Mouse (Mus musculus) liver, adult 2 months (tissue): Measurements from ENCODE around the gene Rab25. TPM values are rescaled to one million over a fixed set of nuclear protein-coding genes. Genes with fewer than 3 reads are reported as not detected.

Experiments
- DNase-seq: peaks from one replicate; pipeline ENCODE4 v3.0.0-alpha.2; 2011; ENCODE audit warnings: low read depth, low spot score; ENCODE audit errors: extremely low read depth
- H3K27ac ChIP-seq: fragments of 200-500 bp; replicated peaks from 2 replicates; pipeline ENCODE4 v1.5.1; 2012; ENCODE audit warnings: low read depth, mild to moderate bottlenecking, control low read depth, inconsistent platforms, low read length; ENCODE audit not compliant: insufficient read depth
- H3K27me3 ChIP-seq: fragments of 200-500 bp; 2 replicates; pipeline ENCODE4 v1.6.1; 2012; ENCODE audit warnings: mild to moderate bottlenecking, moderate library complexity, low read length, inconsistent platforms; ENCODE audit not compliant: control insufficient read depth, insufficient read depth
- H3K36me3 ChIP-seq: fragments of 200-500 bp; 2 replicates; pipeline ENCODE4 v1.6.1; 2012; ENCODE audit warnings: low read length, inconsistent platforms; ENCODE audit not compliant: control insufficient read depth, insufficient read depth
- H3K4me1 ChIP-seq: fragments of 200-500 bp; 2 replicates; pipeline ENCODE4 v1.6.1; 2011; ENCODE audit warnings: low read length; ENCODE audit not compliant: control insufficient read depth, insufficient read depth
- H3K4me3 ChIP-seq: fragments of 200-500 bp; 2 replicates; pipeline ENCODE4 v1.5.1; 2011; ENCODE audit warnings: low read depth, mild to moderate bottlenecking, control low read depth, low read length, moderate library complexity; ENCODE audit not compliant: insufficient read depth
- H3K79me2 ChIP-seq: fragments of 200-500 bp; 2 replicates; pipeline ENCODE4 v1.6.1; 2012; ENCODE audit warnings: inconsistent platforms, mild to moderate bottlenecking, low read length, moderate library complexity; ENCODE audit not compliant: control insufficient read depth, insufficient read depth
- H3K9ac ChIP-seq: fragments of 200-500 bp; 2 replicates; pipeline ENCODE4 v1.6.1; 2012; ENCODE audit warnings: low read depth, mild to moderate bottlenecking, control low read depth, inconsistent platforms, low read length
- CTCF ChIP-seq: fragments of 200-500 bp; IDR thresholded peaks from 2 replicates; pipeline ENCODE4 v1.5.1; 2011; ENCODE audit warnings: low read depth, low read length, control low read depth
- POLR2A ChIP-seq: fragments of 200-500 bp; IDR thresholded peaks from 2 replicates; pipeline ENCODE4 v1.6.1; 2011; ENCODE audit warnings: low read length, control low read depth; ENCODE audit not compliant: insufficient read depth; ENCODE audit errors: extremely low read depth
- WGBS: fragments of 180-500 bp; shearing (Covaris S2); methylation state at CpG from one replicate; pipeline ENCODE4 v1.1.7; 2018; 5-methylcytosine and 5-hydroxymethylcytosine counted together
- polyA plus RNA-seq: library from polyadenylated mRNA; depleted of rRNA; stranded (reverse); fragments of >200 nt; gene quantifications from 2 replicates; pipeline ENCODE4 v1.2.3, GENCODE M21; 2012
- total RNA-seq: library from RNA; depleted of rRNA; stranded (reverse); fragments of >200 nt; gene quantifications from 2 replicates; pipeline ENCODE4 v1.2.3, GENCODE M21; 2014

Rab25 gene
- total and polyA plus RNA-seq, 2 experiments: 0.18 to 0.32 TPM

DNA sequence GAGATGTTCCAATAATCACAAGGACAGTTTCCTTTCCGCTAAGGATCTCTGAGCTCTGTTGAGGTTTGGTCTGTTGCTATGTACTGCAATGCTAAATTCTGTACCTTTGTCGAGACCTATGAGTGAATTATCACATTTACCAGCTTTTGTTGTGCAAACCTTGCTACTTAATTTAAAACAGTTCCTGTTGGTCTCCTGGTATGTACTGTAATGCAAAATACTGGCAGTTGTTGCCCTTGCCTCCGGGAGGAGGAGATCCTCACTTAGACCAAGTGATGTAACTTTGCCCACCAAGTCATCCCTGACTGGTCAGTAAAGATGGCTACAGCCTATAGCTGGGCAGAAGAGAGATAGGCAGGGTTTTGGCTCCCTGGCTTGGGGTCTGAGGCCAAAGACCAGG is 27.4 kb upstream of the Rab25 start, which contains the start of gene Ssr2:
Ssr2 (plus strand) TSS at position 337 of the 400 bp plus-strand sequence.
- 92% methylated on average over 3 of the region's 3 CpGs for WGBS
- no peak within 1 kb of the TSS for H3K27ac ChIP-seq
- H3K27me3 ChIP-seq: no peaks in the 10 kb centered on the region
- no peak for DNase-seq
- H3K79me2 ChIP-seq: no peaks in the 10 kb centered on the region
- no peaks in the 10 kb centered on the region for H3K4me1 ChIP-seq
- TF ChIP-seq CTCF (no peak), POLR2A (no peak)
- H3K4me3 ChIP-seq: no peak within 1 kb of the TSS
- H3K36me3 ChIP-seq: no peaks in the 10 kb centered on the region
- no peak within 1 kb of the TSS for H3K9ac ChIP-seq

- 90% methylated on average over 2 of the region's 2 CpGs for WGBS
- H3K4me1 ChIP-seq: peaks cover 4% of the 10 kb centered on the region
- TF ChIP-seq CTCF (no peak), POLR2A (no peak)
- H3K36me3 ChIP-seq: no peaks in the 10 kb centered on the region
- no peaks in the 10 kb centered on the region for H3K27me3 ChIP-seq
- no peak overlapping the region for H3K4me3 ChIP-seq
- H3K79me2 ChIP-seq: no peaks in the 10 kb centered on the region
- no peak overlapping the region for H3K27ac ChIP-seq
- no peak for DNase-seq
- H3K9ac ChIP-seq: no peak overlapping the region
These were observed 25.7 kb upstream of the Rab25 start for GRCm38 (mm10) chr3:88573810-88574209.

DNA sequence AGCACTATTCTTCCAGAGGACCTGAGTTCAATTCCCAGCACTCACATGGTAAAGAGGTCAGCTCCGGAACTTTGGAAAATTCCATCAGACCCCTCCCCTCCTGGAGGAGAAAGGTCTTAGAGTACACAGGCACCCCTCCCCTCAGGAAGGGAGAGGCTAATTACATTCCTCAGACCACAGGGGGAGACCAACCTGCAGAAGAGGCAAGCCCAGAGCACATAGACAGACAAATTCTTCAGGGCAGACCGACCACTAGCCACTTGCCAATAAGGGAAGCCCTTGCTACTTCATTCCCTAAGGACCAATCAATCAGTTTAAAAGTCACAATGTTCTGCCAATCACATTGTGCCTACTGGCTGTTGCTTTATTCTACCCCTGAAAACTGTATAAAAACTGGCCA is 24.7 kb upstream of the Rab25 start:
- 82% methylated on average over 2 of the region's 2 CpGs for WGBS

GRCm38 (mm10) chr3:88571856-88572255 is 23.8 kb upstream of the Rab25 start:
- H3K4me1 ChIP-seq: peaks cover 16% of the 10 kb centered on the region
- DNase-seq: no peak
- no peak overlapping the region for H3K9ac ChIP-seq
- TF ChIP-seq POLR2A: no peak
- TF ChIP-seq CTCF: no peak
- 94% methylated on average over 1 of the region's 1 CpGs for WGBS
- no peaks in the 10 kb centered on the region for H3K27me3 ChIP-seq
- no peaks in the 10 kb centered on the region for H3K36me3 ChIP-seq
- no peak overlapping the region for H3K4me3 ChIP-seq
- no peak overlapping the region for H3K27ac ChIP-seq
- H3K79me2 ChIP-seq: no peaks in the 10 kb centered on the region

More for the DNA sequence above, 24.7 kb upstream of the Rab25 start:
- Histone ChIP-seq H3K9ac (no peak overlapping the region), H3K27me3 (no peaks in the 10 kb centered on the region), H3K27ac (no peak overlapping the region), H3K4me3 (no peak overlapping the region), H3K36me3 (no peaks in the 10 kb centered on the region), H3K79me2 (no peaks in the 10 kb centered on the region), H3K4me1 (peaks cover 13% of the 10 kb centered on the region)
- TF ChIP-seq POLR2A (no peak), CTCF (no peak)
- DNase-seq: no peak

DNA sequence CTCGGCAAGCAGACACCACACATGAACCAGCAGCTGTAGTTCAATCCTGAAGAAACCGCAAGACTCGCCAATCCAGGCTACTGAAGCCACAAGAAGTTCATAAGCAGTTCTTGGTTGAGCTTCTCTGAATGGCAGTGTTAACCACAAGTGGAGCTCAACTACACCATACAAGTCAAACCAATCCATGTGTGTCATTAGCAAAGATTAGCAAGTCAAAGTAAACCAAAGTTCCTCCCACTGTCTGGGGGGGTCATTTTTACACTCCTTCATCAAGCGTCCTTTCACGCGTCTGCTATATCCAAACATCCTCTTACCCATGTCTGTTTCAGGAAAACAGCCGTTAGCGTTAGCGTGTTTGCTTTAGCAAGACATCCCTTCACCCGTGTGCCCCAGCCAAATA is 22.2 kb upstream of the Rab25 start:
- Histone ChIP-seq H3K4me3 (no peak overlapping the region), H3K36me3 (peaks cover 4% of the 10 kb centered on the region), H3K79me2 (no peaks in the 10 kb centered on the region), H3K9ac (no peak overlapping the region), H3K27me3 (no peaks in the 10 kb centered on the region), H3K27ac (no peak overlapping the region), H3K4me1 (peaks cover 24% of the 10 kb centered on the region)
- no peak for DNase-seq
- TF ChIP-seq POLR2A: no peak
- TF ChIP-seq CTCF: no peak
- WGBS: 95% methylated on average over 10 of the region's 10 CpGs

DNA sequence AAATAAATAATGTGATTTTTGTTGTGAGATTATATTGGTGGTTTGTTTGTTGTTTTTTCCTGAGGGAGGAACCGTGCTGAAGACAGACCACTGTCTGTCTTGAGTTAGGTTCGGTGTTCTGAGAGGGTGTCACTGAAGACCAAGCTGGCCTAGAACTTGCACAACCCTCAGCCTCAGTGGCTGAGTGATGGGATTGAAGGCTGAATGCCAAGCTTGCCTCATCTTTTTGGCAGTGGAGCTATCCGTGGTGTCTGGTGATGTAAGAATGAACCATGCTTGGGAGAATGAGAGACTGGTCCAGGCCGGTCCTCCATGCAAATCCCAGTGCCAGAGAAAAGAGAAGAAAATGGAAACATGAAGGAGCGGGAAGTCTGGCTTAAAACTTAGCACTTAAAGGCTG is 21.6 kb upstream of the Rab25 start:
- peak overlapping the region; percentile 70 for H3K27ac ChIP-seq
- H3K4me3 ChIP-seq: no peak overlapping the region
- peaks cover 8% of the 10 kb centered on the region for H3K36me3 ChIP-seq
- no peaks in the 10 kb centered on the region for H3K79me2 ChIP-seq
- H3K9ac ChIP-seq: no peak overlapping the region
- DNase-seq: peak; percentile 80
- 47% methylated on average over 5 of the region's 5 CpGs for WGBS
- no peaks in the 10 kb centered on the region for H3K27me3 ChIP-seq
- TF ChIP-seq POLR2A (no peak), CTCF (no peak)
- peaks cover 24% of the 10 kb centered on the region for H3K4me1 ChIP-seq
